Mouse (Mus musculus): ENCODE data around the gene Emc4.

Gene Emc4

DNA sequence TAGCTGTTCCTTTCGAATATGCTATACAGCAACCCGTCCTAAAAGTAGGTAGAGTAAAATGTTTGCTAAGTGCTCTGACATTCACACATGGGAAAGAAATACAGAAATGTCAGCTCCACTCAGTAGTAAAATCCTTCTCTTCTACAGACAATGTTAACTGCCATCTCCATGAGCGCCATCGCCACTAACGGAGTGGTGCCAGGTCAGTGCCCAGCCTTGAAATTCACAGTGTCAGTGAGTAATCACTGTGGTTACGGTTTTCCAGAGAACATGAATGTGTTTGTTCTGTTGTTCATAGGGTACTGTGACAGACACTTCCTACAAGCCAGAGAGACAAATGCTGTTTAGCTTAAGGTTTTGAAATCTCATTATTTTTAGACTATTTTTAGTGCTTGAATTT is 30.6 kb downstream of the Emc4 start:
- DNase-seq: no peak

DNA sequence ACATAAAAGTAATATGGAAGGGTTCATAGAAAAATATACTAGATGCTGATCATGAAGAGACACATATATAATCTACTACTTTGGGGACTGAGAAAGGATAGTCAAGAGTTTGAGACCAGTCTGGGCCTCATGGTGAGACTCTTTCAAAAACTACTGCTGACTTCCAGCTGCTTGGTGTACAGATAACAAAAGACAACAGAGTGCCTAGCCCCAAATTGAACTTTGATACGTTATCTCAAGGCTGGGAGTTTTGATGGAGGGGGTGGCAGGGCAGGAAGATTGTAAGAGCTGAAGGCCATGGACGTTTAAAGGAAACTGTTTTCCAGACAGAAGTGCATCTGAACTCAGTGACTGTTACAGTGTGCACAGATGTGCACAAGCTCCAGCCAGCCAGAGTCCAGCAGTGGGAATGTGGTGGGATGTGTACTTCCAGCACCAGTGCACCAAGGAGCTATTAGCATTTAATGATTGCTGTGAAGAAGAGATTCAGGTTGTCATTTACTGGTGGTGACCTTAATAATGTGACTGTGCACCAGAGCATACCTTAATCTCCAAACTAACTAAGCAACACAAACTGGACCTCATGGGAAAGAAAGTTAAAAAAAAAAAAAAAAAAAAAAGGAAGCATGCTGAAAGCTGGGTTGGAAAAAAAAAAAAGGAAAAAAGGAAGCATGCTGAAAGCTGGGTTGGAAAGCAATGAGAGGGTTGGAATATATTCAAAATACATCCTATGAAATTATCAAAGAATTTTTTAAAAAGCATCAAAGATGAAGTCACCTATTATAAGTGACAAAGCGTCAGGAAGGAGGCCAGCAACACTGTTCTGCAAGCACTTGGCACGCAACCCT is 35.6 kb downstream of the Emc4 start:
- DNase-seq: no peak

DNA sequence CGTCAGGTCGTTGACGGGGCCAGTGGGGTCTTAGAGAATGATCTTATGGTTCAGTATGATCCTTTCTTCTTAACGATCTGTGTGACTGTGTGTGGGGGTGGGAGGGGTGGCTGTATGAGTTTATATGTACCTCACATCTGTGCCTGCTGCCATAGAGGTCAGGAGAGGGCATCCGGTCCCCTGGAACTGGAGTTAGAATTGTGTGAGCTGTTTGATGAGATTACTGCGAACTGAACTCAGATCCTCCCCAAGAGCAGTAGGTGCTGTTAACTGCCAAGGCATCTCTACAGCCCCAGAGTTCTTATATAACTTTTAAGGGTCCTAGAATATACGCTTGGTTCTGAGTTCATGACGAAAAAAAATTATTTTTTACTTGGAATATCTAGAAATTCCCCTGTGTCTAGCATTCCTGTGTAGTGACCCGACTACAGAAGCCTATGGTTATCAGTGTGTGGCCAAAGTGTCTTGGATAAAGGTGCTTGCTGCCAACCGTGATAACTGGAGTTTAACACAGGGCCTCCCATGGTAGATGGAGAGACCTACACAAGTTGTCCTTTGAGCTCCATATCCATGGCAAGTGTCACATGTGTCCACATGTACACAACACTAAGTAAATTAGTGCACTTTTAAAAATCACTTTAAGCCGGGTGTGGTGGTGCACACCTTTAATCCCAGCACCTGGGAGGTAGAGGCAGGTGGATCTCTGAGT is 39.6 kb downstream of the Emc4 start:
- no peak for DNase-seq

DNA sequence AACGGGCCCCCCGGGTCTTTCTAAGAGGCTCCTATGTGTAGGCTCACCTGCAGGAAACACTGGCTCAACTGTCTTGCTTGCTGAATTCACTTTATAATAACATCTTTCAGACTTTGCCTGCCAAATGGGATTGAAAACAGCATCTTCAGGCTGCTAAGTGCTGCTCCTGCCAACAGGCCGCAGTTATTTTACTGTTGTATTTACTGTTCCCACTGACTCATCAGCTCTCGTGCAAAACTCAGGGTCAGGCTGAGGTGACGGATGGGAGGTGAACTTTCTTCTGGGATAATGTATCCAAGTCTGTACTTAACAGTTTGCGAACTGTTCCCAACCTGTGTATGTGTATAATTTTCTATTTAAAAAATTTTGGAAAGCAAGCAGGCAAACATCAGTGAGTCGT is 48.9 kb downstream of the Emc4 start:
- DNase-seq: no peak

DNA sequence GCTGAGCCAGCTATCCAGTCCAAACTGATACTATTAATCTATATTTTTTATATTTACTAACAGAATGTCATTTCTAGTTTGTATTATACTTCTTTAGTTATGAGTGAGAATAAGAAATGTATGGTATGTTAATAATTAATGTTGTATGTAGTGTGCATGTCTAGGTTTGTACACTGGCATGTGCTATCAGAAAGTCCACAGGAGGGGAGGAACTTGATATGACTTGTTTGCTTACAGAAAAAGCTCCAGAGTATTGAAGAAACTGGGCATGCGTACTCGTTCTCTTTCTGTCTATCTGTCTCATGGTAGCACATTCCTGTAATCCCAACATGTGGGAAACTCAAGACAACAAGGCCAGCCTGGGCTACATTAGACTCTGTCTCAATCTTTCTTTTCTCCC is 49.6 kb downstream of the Emc4 start:
- no peak for DNase-seq

DNA sequence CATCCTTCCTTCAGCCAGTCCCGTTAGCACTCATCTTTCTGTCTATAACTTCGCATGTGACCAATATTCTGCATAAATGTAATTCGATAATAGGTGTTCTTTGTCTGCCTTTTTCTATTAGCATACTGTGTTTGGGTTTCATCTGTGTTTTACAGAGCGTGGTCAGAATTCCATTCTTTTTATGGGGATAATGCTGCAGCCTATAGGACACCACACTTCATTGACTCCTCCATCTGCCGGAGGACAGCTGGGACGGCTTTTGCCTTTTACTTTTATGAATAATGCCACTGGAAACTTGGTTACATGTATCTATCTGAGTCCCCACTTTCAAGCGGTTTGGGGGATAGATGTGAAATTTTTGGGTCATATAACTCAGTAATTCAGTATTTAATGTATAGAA is 52.2 kb downstream of the Emc4 start:
- DNase-seq: no peak
